Mouse (Mus musculus) lung, postnatal 0 days (tissue): ENCODE results near the gene Cdh1. TPM values are rescaled to one million over a fixed set of nuclear protein-coding genes. Genes with fewer than 3 reads are reported as not detected.

ENCODE experiments used
- ATAC-seq: fragments of 200-750 bp; cut with Nextera tagmentation; 2 replicates; pipeline ENCODE4 v1.8.0; 2017; ENCODE audit warnings: moderate library complexity
- DNase-seq: peaks from one replicate; pipeline ENCODE4 v3.0.0-alpha.2; 2016; ENCODE audit warnings: low spot score
- H3K27ac ChIP-seq: fragments of 300-500 bp; sonication (generic); 2 replicates; pipeline ENCODE4 v1.5.1; 2014; ENCODE audit warnings: antibody characterized with exemption, mild to moderate bottlenecking, low read length, mixed read lengths
- H3K27me3 ChIP-seq: fragments of 300-500 bp; sonication (generic); replicated peaks from 2 replicates; pipeline ENCODE4 v1.6.1; 2014; ENCODE audit warnings: low read length, mixed read lengths; ENCODE audit not compliant: insufficient read depth
- H3K36me3 ChIP-seq: fragments of 300-500 bp; sonication (generic); 2 replicates; pipeline ENCODE4 v1.6.1; 2014; ENCODE audit warnings: low read length, mixed read lengths; ENCODE audit not compliant: insufficient read depth
- H3K4me1 ChIP-seq: fragments of 300-500 bp; sonication (generic); 2 replicates; pipeline ENCODE4 v1.6.1; 2014; ENCODE audit warnings: antibody characterized with exemption, low read depth, low read length, mixed read lengths; ENCODE audit not compliant: insufficient read depth
- H3K4me2 ChIP-seq: fragments of 300-500 bp; sonication (generic); replicated peaks from 2 replicates; pipeline ENCODE4 v1.6.1; 2014; ENCODE audit warnings: low read depth, mild to moderate bottlenecking, low read length, moderate library complexity, mixed read lengths
- H3K4me3 ChIP-seq: fragments of 300-500 bp; sonication (generic); 2 replicates; pipeline ENCODE4 v1.5.1; 2014; ENCODE audit warnings: low read depth, low read length
- H3K9ac ChIP-seq: fragments of 300-500 bp; sonication (generic); replicated peaks from 2 replicates; pipeline ENCODE4 v1.6.1; 2014; ENCODE audit warnings: low read depth, mild to moderate bottlenecking
- H3K9me3 ChIP-seq: fragments of 300-500 bp; sonication (generic); 2 replicates; pipeline ENCODE4 v1.6.1; 2016; ENCODE audit warnings: low read length, mixed read lengths
- CTCF ChIP-seq: IDR thresholded peaks from 2 replicates; pipeline ENCODE4 v1.5.1; 2016; ENCODE audit warnings: antibody characterized with exemption, mild to moderate bottlenecking
- EP300 ChIP-seq: IDR thresholded peaks from 2 replicates; pipeline ENCODE4 v1.6.1; 2016; ENCODE audit warnings: antibody characterized with exemption, mild to moderate bottlenecking, control low read depth
- WGBS: fragments of 180-500 bp; shearing (Covaris S2); extraction: QIAGEN DNeasy Blood & Tissue Kit; methylation state at CpG from one replicate; pipeline ENCODE4 v1.1.7; 2014; 5-methylcytosine and 5-hydroxymethylcytosine counted together
- polyA plus RNA-seq: library from polyadenylated mRNA; unstranded; fragments of >200 nt; fragmentation: Nextera tagmentation; extraction: Ambion mirVana; gene quantifications from 2 replicates; pipeline ENCODE4 v1.2.1, GENCODE M21; 2015

Gene Cdh1
- polyA plus RNA-seq, 1 experiment from 2014 or later, result 88.2 TPM

DNA sequence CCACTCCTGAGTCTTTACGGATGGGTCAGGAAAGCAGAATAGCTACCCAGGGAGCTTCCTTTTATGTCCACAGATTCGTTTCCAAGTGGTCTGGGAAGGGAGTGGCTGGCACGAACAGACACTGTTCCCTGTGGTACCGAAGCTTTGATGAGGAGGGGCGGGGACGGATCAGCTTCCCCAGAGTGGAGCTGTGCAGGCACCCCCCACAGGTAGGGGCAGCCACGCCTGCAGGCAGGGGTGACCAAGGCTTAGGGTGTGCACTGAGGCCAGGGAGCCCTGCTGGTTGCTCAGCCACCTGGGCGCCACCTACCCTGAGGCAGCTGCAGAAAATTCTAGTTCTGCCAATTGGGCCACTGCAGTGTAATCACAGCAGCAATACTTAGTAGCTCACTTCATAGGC is 29.5 kb downstream of the Cdh1 start:
- Histone ChIP-seq H3K27ac (0 out of 2 replicates have a peak overlapping the region, but pooled peaks have one; percentile 14), H3K36me3 (no peaks in the 10 kb centered on the region), H3K4me2 (no peak overlapping the region), H3K27me3 (no peaks in the 10 kb centered on the region), H3K9me3 (no peaks in the 10 kb centered on the region), H3K9ac (no peak overlapping the region), H3K4me3 (no peak overlapping the region), H3K4me1 (peaks cover 8% of the 10 kb centered on the region)
- TF ChIP-seq CTCF (no peak), EP300 (no peak)
- WGBS, result 27% methylated on average over 8 of the region's 8 CpGs
- ATAC-seq (peak; percentile 19; the same call in 1 of the 2 replicates), DNase-seq (no peak)

DNA sequence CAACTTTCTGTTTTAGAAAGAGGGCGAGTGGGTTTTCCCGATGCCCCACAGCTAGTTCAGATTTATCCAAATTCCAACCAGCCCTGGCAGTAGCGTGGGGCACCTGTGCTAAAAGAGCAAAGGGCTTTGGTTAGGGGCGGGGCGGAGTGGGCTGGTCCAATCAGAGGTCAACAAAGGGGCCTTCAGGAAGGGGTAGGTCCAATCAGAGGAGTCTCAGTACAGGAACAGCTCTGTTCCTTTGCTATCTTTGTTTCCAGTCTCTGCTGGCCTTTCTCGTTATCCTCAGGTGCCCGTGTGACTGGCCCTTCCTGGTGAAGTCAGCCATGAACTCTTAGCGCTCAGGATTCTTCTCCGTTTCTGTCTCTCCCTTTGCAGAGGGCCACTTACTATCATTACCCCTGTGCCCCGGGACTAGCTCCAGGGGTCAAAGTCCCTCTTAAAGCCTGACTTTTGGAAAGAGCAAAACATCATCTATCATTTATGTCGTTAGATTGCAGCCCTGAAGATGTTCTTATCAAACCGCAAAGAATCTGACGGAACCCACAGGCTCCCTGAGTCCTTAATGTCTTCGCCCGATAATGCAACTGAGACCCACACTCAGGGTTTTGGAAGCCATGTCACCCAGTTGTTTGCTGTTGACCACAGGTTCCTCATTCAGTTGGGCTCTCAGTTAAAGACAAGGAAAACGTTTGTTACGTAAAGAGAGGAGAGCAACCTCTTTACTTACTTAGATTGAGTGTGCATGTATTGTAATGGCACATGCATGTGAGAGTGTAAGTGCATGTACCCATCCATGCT is 30.4 kb downstream of the Cdh1 start:
- H3K36me3 ChIP-seq, result no peaks in the 10 kb centered on the region
- H3K4me2 ChIP-seq, result no peak overlapping the region
- no peak overlapping the region for H3K9ac ChIP-seq
- WGBS, result 54% methylated on average over 17 of the region's 17 CpGs
- H3K27ac ChIP-seq, result no peak overlapping the region
- ATAC-seq (peak; percentile 62), DNase-seq (peak; percentile 52)
- H3K4me1 ChIP-seq, result peaks cover 8% of the 10 kb centered on the region
- no peak overlapping the region for H3K4me3 ChIP-seq
- no peaks in the 10 kb centered on the region for H3K27me3 ChIP-seq
- H3K9me3 ChIP-seq, result no peaks in the 10 kb centered on the region
- TF ChIP-seq CTCF, result no peak
- no peak for TF ChIP-seq EP300

DNA sequence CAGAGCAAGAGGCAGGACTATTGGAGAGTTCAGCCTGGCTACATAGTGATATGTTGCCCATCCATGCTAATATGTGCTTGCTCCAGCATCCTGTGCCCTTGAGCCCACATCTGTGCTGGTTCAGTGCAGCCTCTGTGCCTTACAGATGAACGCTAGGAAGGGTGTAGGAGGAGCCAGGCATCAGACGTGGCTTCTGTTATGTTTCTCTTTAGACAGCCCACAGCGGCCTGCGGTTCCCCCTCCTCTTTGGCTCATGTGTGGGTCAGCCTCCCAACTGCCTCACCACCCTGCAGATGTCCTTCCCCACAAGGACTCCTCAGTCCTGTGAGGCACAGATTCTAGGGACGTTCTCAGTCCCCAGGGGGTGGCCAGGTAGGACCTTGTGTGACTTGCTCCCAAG is 32.1 kb downstream of the Cdh1 start:
- ATAC-seq (no peak), DNase-seq (no peak)
- TF ChIP-seq CTCF, result no peak
- TF ChIP-seq EP300, result no peak
- H3K36me3 ChIP-seq, result no peaks in the 10 kb centered on the region
- peaks cover 8% of the 10 kb centered on the region for H3K4me1 ChIP-seq
- no peak overlapping the region for H3K9ac ChIP-seq
- no peak overlapping the region for H3K4me2 ChIP-seq
- no peaks in the 10 kb centered on the region for H3K27me3 ChIP-seq
- no peaks in the 10 kb centered on the region for H3K9me3 ChIP-seq
- WGBS, result 15% methylated on average over 5 of the region's 5 CpGs
- H3K27ac ChIP-seq, result no peak overlapping the region
- no peak overlapping the region for H3K4me3 ChIP-seq

DNA sequence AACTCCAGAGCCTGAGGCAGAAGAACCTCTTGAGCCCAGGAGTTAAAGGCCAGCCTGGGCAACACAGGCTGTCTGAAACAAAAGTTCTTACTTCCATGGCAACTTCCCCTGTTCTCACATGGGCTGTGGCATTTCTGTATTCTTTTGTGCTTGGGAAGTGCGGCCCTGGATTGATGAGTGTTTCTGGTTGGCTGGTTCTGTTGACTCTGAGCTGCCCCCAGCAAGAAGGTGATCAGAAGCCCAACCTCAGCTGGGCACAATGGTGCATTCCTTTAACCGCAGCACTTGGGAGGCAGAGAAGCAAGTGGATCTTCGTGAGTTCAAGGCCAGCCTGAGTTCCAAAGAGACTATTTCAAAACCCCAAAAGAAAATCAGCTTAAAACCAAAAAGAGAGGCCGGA is 34.3 kb downstream of the Cdh1 start:
- no peak for DNase-seq
- no peak overlapping the region for H3K4me2 ChIP-seq
- peaks cover 5% of the 10 kb centered on the region; the same call in 1 of the 2 replicates for H3K4me1 ChIP-seq
- TF ChIP-seq EP300 (no peak), CTCF (no peak)
- no peaks in the 10 kb centered on the region for H3K27me3 ChIP-seq
- H3K4me3 ChIP-seq, result no peak overlapping the region
- no peaks in the 10 kb centered on the region for H3K36me3 ChIP-seq
- no peak overlapping the region for H3K9ac ChIP-seq
- WGBS, result 70% methylated on average over 4 of the region's 4 CpGs
- ATAC-seq, result no peak
- no peaks in the 10 kb centered on the region for H3K9me3 ChIP-seq
- peak overlapping the region; percentile 32; the same call in 1 of the 2 replicates for H3K27ac ChIP-seq

DNA sequence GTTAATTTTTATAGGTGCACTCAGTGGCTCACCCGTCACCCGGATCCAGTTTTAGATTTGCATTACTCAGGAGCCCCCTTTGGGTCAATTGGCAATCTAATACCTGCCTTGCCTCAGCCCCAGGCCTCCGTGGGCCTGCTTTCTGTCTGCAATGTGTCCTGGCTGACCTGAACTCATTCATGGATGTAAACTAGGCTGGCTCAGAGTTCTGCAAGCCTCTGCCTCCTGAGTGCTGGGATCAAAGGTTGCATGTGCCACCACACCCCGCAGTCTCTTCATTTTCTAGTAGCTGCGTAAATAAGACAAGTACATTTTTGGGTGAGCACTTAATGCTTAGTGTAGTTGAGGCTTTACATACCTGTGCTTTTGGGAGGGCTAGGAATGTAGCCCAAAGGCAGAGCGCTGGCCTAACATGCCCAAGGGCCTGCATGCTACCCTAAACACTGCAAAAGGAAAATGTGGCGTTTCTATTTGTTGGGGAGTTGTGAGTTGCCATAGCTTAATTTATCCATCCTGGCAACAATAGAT is 35.7 kb downstream of the Cdh1 start:
- WGBS, result 61% methylated on average over 7 of the region's 7 CpGs
- DNase-seq, result no peak
- H3K4me2 ChIP-seq, result no peak overlapping the region
- no peak overlapping the region for H3K27ac ChIP-seq
- TF ChIP-seq EP300 (peak; percentile 76), CTCF (no peak)
- H3K9ac ChIP-seq, result no peak overlapping the region
- no peaks in the 10 kb centered on the region for H3K36me3 ChIP-seq
- H3K9me3 ChIP-seq, result no peaks in the 10 kb centered on the region
- no peak overlapping the region for H3K4me3 ChIP-seq
- peak; percentile 62 for ATAC-seq
- H3K27me3 ChIP-seq, result no peaks in the 10 kb centered on the region
- H3K4me1 ChIP-seq, result no peaks in the 10 kb centered on the region

DNA sequence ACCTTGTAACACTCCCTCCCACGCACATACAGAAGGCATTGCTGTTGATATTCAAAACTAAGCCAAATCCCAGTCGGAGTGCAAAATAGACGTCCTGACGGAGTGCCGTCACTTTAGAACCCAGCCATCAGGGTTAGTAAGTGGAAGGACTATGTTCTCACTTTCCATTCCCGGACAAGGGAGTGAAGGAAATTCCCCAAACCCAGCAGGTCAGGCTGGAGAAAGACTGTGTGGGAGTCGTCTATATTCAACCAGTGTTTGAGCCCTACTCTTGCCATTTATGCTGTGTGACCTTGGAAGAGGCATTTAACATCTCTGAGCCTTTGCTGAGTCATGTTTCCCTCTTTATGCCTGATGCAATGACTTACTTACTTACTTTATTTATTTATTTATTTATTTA is 37.1 kb downstream of the Cdh1 start:
- H3K9me3 ChIP-seq, result no peaks in the 10 kb centered on the region
- no peaks in the 10 kb centered on the region for H3K27me3 ChIP-seq
- no peak overlapping the region for H3K27ac ChIP-seq
- no peak overlapping the region for H3K4me3 ChIP-seq
- TF ChIP-seq CTCF (no peak), EP300 (no peak)
- no peak overlapping the region for H3K4me2 ChIP-seq
- ATAC-seq (no peak), DNase-seq (no peak)
- H3K4me1 ChIP-seq, result no peaks in the 10 kb centered on the region
- no peaks in the 10 kb centered on the region for H3K36me3 ChIP-seq
- H3K9ac ChIP-seq, result no peak overlapping the region
- WGBS, result 59% methylated on average over 7 of the region's 7 CpGs
